8 mouse cellular contexts compared by ENCODE assay signal in the genomic region with DNA sequence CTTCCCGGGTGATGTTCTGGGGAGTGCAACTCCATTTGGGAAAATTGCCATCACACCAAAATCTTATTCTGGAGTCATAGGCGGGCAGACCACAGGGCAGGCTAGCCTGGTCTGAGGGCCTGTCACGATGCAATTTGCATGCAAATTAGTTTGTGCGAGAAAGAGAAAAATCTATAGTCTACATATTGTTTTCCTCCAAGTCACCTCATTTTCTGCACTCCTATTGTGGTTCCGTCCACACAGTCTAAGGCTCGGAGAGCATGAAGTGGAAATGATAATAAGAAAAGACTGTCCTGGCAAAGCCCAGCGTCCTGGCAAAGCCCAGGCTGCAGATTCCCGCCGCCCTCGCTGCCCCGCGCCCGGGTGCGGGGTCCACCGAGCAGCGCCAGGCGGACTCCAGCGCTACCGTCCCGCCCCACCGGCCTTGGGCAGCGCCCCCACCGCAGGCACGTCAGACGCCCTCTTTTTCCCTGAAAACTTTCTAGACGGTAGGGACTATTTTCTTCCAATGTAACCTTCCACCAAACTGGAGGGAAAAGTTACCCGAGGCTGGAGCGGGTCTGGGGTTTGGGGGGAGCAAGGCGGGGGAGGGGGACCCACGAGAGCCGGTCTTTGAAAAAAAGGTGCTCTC. TPM values are rescaled to one million over a fixed set of nuclear protein-coding genes. Genes with fewer than 3 reads are reported as not detected.
DNase-seq lines count a peak whose midpoint lies in the region; ATAC-seq and TF ChIP-seq lines count a peak whose summit lies in the region.

No protein-coding gene starts in this region.

- no peaks in the 10 kb centered on the region for H3K9me3 ChIP-seq in hindbrain, embryonic 16.5 days (ENCODE audit: control insufficient read depth, low read length)
- no peaks in the 10 kb centered on the region for H3K9me3 ChIP-seq in midbrain, embryonic 14.5 days (ENCODE audit: control insufficient read depth, low read length)

- intact Hi-C loops in gastrocnemius, postnatal 14 days (cut with DNase I; ENCODE audit: low total_unique reads), result no loop called here

- H3K27me3 ChIP-seq in hindbrain, embryonic 16.5 days (replicated peaks; ENCODE audit: control insufficient read depth, insufficient read depth, low read length), result no peaks in the 10 kb centered on the region
- no peaks in the 10 kb centered on the region for H3K27me3 ChIP-seq in midbrain, embryonic 14.5 days (ENCODE audit: control insufficient read depth, insufficient read depth, low read length)

- under 1% methylated on average over 31 of the region's 31 CpGs for WGBS in hindbrain, embryonic 16.5 days
- 1% methylated on average over 31 of the region's 31 CpGs for WGBS in midbrain, embryonic 14.5 days

- H3K4me1 ChIP-seq in hindbrain, embryonic 16.5 days (ENCODE audit: control insufficient read depth, insufficient read depth, low read depth, low read length), result no peaks in the 10 kb centered on the region
- no peaks in the 10 kb centered on the region for H3K4me1 ChIP-seq in midbrain, embryonic 14.5 days (ENCODE audit: control insufficient read depth, insufficient read depth, low read length)

- H3K36me3 ChIP-seq in hindbrain, embryonic 16.5 days (ENCODE audit: control insufficient read depth, insufficient read depth, low read length), result no peaks in the 10 kb centered on the region
- no peaks in the 10 kb centered on the region for H3K36me3 ChIP-seq in midbrain, embryonic 14.5 days (ENCODE audit: control insufficient read depth, insufficient read depth, low read length)

- H3K27ac ChIP-seq in layer of hippocampus, adult 2 months, result peak overlapping the region; percentile 68
- peak overlapping the region; percentile 85 for H3K27ac ChIP-seq in hindbrain, embryonic 16.5 days (ENCODE audit: low read depth, low read length)
- H3K27ac ChIP-seq in midbrain, embryonic 14.5 days (replicated peaks; ENCODE audit: low read depth, low read length), result peak overlapping the region; percentile 88

- DNase-seq in layer of hippocampus, adult 2 months (ENCODE audit: low spot score in 2 of 2), result no peak
- no peak for DNase-seq in layer of hippocampus, adult 9-11 months
- peak; percentile 44 for DNase-seq in cerebellum, adult 9-11 months
- peak; percentile 43 for DNase-seq in gastrocnemius, postnatal 14 days
- DNase-seq in liver, result peak; percentile 50
- peak; percentile 92 for DNase-seq in midbrain, embryonic 14.5 days
- DNase-seq in telencephalon, adult 2 months (ENCODE audit: low read depth, low spot score), result peak; percentile 21

- H3K9ac ChIP-seq in hindbrain, embryonic 16.5 days (ENCODE audit: low read depth, low read length), result peak overlapping the region; percentile 66
- H3K9ac ChIP-seq in midbrain, embryonic 14.5 days (replicated peaks; ENCODE audit: low read length), result peak overlapping the region; percentile 55

- TF ChIP-seq CTCF in layer of hippocampus, adult 2 months (conservative IDR thresholded peaks at IDR 0.05), result no peak; the same call in 1 of the 2 replicates

- peak; percentile 79 for ATAC-seq in hindbrain, embryonic 16.5 days
- peak; percentile 54; the same call in 1 of the 2 replicates for ATAC-seq in midbrain, embryonic 14.5 days (ENCODE audit: low FRiP score, low TSS enrichment)

- H3K4me3 ChIP-seq in layer of hippocampus, adult 2 months, result peak overlapping the region; percentile 70
- H3K4me3 ChIP-seq in hindbrain, embryonic 16.5 days (ENCODE audit: low read length), result peak overlapping the region; percentile 47
- peak overlapping the region; percentile 47 for H3K4me3 ChIP-seq in midbrain, embryonic 14.5 days (replicated peaks; ENCODE audit: low read depth, low read length)

- peak overlapping the region; percentile 57 for H3K4me2 ChIP-seq in hindbrain, embryonic 16.5 days (ENCODE audit: low read length)
- H3K4me2 ChIP-seq in midbrain, embryonic 14.5 days (ENCODE audit: low read length), result peak overlapping the region; percentile 52

RNA-seq across cellular contexts. Expression of a gene that starts 16.2 kb away (rescaled TPM):
- total RNA-seq in layer of hippocampus, adult 2 months (2021), result 10 to 100 TPM; 61.3 to 64.6 TPM
- 10 to 100 TPM; 13.9 to 18.1 TPM for total RNA-seq in gastrocnemius, postnatal 14 days (2021)
- 16.4 and 17.3 TPM in 2 replicates for polyA plus RNA-seq in hindbrain, embryonic 16.5 days (2015; fragmentation: Nextera tagmentation; extraction: Ambion mirVana)
- polyA plus RNA-seq in midbrain, embryonic 14.5 days (2014; fragmentation: Nextera tagmentation; extraction: Ambion mirVana), result 24.2 and 28.7 TPM in 2 replicates

RNA-seq across cellular contexts. Expression of a gene that starts 34.8 kb away (rescaled TPM):
- 1 to 10 TPM; 3.7 TPM for total RNA-seq in layer of hippocampus, adult 2 months (2021)
- total RNA-seq in gastrocnemius, postnatal 14 days (2021), result under 1 TPM; 0.11 to 0.16 TPM
- polyA plus RNA-seq in hindbrain, embryonic 16.5 days (2015; fragmentation: Nextera tagmentation; extraction: Ambion mirVana), result 14.4 and 15.4 TPM in 2 replicates
- 5.9 and 7.7 TPM in 2 replicates for polyA plus RNA-seq in midbrain, embryonic 14.5 days (2014; fragmentation: Nextera tagmentation; extraction: Ambion mirVana)

Comparison
In these comparisons a context has a peak if more than half of its experiments do, and no peak if none do; other contexts are left out.
1. DNase-seq: peak in cerebellum, adult 9-11 months (single experiment), gastrocnemius, postnatal 14 days (single experiment), liver (single experiment), midbrain, embryonic 14.5 days (single experiment) and telencephalon, adult 2 months (single experiment); none in layer of hippocampus, adult 2 months (0 of 2) and layer of hippocampus, adult 9-11 months (single experiment).
2. RNA of a gene that starts 34.8 kb away (total RNA-seq): 3.7 TPM in layer of hippocampus, adult 2 months; 0.11 to 0.16 TPM in gastrocnemius, postnatal 14 days; every median in the first group is over 4 times any median in the second.
3. Peak in every context shown above with its lines, with median percentiles within 50 percentile points of each other: H3K27ac ChIP-seq and H3K4me3 ChIP-seq.